Mouse (Mus musculus): Measurements from ENCODE around the gene Gnb2. TPM values are rescaled to one million over a fixed set of nuclear protein-coding genes. Genes with fewer than 3 reads are reported as not detected.

Gnb2 gene
- polyA plus RNA-seq, 1 experiment from 2014 or later = 464 TPM

DNA sequence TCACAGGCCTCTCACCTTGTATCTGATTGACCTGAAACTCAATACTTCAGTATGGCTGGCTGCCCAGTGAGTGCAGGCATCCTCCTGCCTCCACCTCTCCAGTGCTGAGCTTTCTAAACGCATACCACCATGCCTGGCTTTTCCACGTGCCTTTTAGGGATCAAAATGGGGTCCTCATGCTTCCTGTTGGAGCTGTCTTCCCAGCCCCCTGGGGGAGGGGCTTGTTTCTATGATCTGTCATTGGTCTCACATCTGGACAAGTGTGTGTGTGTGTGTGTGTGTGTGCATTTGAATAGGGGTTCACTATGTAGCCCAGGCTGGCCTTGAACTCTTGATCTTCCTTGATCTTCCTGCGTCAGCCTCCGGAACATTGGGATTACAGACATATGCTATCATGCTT, 4.2 kb upstream of the Gnb2 start:
- H3K27ac ChIP-seq (replicated peaks) = no peak overlapping the region
- H3K9me3 ChIP-seq = no peaks in the 10 kb centered on the region
- ATAC-seq (ENCODE audit: low FRiP score, low read depth) = no peak
- H3K4me1 ChIP-seq = peaks cover 5% of the 10 kb centered on the region; the same call in 1 of the 2 replicates
- 63% methylated on average over 4 of the region's 4 CpGs for WGBS
- no peak overlapping the region for H3K4me3 ChIP-seq
- no peaks in the 10 kb centered on the region for H3K36me3 ChIP-seq
- H3K9ac ChIP-seq (replicated peaks) = no peak overlapping the region
- H3K4me2 ChIP-seq (replicated peaks) = no peak overlapping the region
- H3K27me3 ChIP-seq = no peaks in the 10 kb centered on the region

DNA sequence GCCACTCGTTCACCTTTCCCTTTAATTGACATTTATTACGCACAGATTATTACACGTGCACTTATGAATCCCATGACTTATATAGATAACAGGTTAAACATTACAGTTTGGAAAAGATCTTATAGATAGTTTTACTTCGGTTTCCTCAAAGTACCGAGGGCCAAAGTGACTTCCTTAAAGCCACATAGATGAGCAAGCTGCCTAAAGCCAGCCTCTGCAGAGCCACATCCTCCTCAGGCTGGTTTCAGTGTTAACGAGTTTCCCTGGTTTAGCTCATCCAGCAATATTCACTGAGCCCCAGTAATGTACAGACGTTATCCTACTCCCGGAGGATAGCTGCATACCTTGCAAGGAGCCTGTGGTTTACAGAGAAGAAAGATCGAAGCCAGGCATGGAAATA, 2.0 kb upstream of the Gnb2 start:
- no peaks in the 10 kb centered on the region for H3K27me3 ChIP-seq
- H3K4me1 ChIP-seq = peaks cover 10% of the 10 kb centered on the region
- H3K36me3 ChIP-seq = 0 out of 2 replicates have a peak, but pooled peaks cover under 1% of the 10 kb centered on the region
- H3K4me2 ChIP-seq (replicated peaks) = no peak overlapping the region
- H3K9ac ChIP-seq (replicated peaks) = no peak overlapping the region
- 84% methylated on average over 9 of the region's 9 CpGs for WGBS
- ATAC-seq (ENCODE audit: low FRiP score, low read depth) = no peak
- H3K27ac ChIP-seq (replicated peaks) = no peak overlapping the region
- no peaks in the 10 kb centered on the region for H3K9me3 ChIP-seq
- H3K4me3 ChIP-seq = no peak overlapping the region

DNA sequence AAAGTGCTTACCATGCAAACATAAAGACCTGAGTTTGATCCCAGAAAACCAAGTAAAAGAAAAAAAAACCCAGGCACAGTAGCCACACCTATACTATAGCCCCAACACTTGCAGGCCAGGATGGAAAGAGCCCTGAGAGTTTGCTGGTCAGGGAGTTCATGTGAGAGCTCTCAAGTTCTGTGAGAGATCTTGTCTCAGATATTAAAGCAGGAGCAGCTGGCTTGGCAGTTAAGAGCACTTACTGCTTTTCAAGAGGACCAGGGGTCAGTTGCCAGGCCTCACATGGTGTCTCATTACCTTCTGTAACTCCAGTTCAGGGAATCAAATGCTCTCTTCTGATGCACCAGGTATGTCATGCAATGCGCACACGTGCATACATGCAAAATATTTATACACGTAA, 1.5 kb upstream of the Gnb2 start:
- no peak for ATAC-seq (ENCODE audit: low FRiP score, low read depth)
- H3K36me3 ChIP-seq = peaks cover 6% of the 10 kb centered on the region; the same call in 1 of the 2 replicates
- H3K27me3 ChIP-seq = no peaks in the 10 kb centered on the region
- H3K9me3 ChIP-seq = no peaks in the 10 kb centered on the region
- no peak overlapping the region for H3K27ac ChIP-seq (replicated peaks)
- H3K4me3 ChIP-seq = no peak overlapping the region
- peaks cover 15% of the 10 kb centered on the region for H3K4me1 ChIP-seq
- no peak overlapping the region for H3K9ac ChIP-seq (replicated peaks)
- H3K4me2 ChIP-seq (replicated peaks) = no peak overlapping the region
- 96% methylated on average over 3 of the region's 3 CpGs for WGBS

DNA sequence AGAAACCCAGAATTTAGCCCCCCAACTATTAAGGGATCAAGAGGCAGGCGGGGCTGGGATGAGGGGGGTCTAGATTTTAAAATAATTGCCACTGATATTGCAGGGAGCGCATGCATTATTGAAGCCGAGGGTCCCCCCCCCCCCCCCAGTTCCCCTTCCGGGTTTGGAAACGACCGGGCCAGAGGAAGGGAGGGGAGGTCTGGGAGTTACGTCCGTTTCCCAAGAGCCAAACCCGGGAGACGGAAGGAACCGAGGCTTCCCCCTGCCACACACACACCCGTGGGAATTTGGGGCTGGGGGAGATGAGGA, 548 bp downstream of the Gnb2 start:
- Histone ChIP-seq H3K9ac (replicated peaks) (peak overlapping the region; percentile 97), H3K36me3 (peaks cover 26% of the 10 kb centered on the region), H3K4me2 (replicated peaks) (peak overlapping the region; percentile 89), H3K9me3 (no peaks in the 10 kb centered on the region), H3K27ac (replicated peaks) (peak overlapping the region; percentile 99), H3K4me3 (peak overlapping the region; percentile 93), H3K27me3 (no peaks in the 10 kb centered on the region), H3K4me1 (peaks cover 30% of the 10 kb centered on the region)
- ATAC-seq (ENCODE audit: low FRiP score, low read depth) = no peak; the same call in 1 of the 2 replicates
- WGBS = 0% methylated on average over 12 of the region's 12 CpGs

DNA sequence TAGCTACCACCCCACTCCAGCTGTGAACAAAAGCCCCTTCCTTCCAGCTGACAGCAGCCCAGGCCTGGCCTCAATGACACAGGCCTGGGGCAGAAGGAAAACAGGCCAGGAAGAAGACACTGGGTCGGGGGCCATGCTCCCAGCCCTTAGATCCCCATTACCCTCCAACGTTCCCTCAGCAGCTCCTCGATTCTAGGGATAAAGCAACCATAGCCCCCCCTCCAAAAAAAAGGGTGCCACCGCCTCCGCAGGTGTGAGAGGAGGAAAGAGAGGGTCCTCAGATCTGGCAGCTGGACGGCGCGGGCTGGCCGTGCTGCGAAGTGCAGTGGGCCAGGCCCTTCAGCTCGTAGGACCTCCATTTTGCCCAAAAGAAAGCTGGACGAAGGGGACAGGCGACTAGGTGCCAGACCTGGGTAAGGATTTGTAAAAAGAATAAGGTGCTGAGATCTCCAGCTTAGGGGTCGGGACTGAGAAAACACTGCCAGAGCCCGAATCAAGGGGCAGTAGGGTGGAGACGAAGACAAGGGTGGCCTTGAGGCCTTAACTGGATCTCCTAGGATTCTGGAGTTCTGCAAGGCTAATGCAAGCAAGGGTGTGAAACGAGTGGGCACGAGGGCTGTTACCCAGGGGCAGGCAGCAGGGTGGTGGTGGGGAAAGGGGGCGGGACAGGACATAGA, 1.0 kb downstream of the Gnb2 start:
- Histone ChIP-seq H3K9me3 (no peaks in the 10 kb centered on the region), H3K4me3 (peak overlapping the region; percentile 93), H3K36me3 (peaks cover 31% of the 10 kb centered on the region), H3K4me1 (peaks cover 35% of the 10 kb centered on the region), H3K9ac (replicated peaks) (peak overlapping the region; percentile 97), H3K4me2 (replicated peaks) (peak overlapping the region; percentile 89), H3K27me3 (no peaks in the 10 kb centered on the region), H3K27ac (replicated peaks) (peak overlapping the region; percentile 99)
- WGBS = under 1% methylated on average over 19 of the region's 19 CpGs
- ATAC-seq (ENCODE audit: low FRiP score, low read depth) = no peak; the same call in 1 of the 2 replicates

DNA sequence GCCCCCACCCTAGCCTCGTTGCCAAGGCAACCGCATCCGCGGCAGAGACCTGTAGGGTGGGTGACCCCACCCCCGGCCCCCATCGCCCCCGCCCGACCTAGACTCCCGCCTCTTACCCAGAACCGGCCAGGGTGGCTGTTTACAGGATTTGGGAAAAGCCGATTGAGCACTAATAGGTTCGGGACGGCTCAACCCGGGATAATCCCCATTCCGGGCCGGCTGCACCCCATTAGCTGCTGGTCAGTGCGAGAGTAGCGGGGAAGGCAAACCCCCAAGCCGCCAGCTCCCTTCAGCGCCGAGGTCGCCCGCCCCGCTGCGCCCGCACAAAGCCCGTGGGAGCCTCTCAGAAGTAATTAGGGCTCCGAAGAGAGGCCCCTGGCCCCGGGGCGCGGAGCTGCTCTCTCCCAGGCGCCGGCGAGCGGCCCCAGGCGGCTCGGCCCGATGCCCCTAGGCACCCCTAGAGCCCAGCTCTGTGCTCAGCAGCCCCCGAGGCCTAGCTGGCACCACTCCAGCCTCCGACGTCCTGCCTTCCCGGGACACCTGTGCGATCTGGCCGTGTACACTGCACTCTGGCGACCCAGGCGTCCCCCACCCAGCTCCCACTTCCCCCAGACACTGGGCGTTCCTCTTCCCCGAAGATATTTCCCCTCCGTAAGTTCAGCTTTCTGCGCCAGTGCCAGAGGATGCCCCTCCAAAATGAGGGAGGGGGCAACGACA, 1.7 kb downstream of the Gnb2 start:
- H3K4me3 ChIP-seq = peak overlapping the region; percentile 93
- peak; percentile 31 for ATAC-seq (ENCODE audit: low FRiP score, low read depth)
- peaks cover 40% of the 10 kb centered on the region for H3K4me1 ChIP-seq
- H3K36me3 ChIP-seq = peaks cover 36% of the 10 kb centered on the region
- H3K9me3 ChIP-seq = no peaks in the 10 kb centered on the region
- H3K9ac ChIP-seq (replicated peaks) = peak overlapping the region; percentile 97
- H3K27me3 ChIP-seq = no peaks in the 10 kb centered on the region
- H3K27ac ChIP-seq (replicated peaks) = peak overlapping the region; percentile 99
- WGBS = under 1% methylated on average over 48 of the region's 51 CpGs
- peak overlapping the region; percentile 89 for H3K4me2 ChIP-seq (replicated peaks)

DNA sequence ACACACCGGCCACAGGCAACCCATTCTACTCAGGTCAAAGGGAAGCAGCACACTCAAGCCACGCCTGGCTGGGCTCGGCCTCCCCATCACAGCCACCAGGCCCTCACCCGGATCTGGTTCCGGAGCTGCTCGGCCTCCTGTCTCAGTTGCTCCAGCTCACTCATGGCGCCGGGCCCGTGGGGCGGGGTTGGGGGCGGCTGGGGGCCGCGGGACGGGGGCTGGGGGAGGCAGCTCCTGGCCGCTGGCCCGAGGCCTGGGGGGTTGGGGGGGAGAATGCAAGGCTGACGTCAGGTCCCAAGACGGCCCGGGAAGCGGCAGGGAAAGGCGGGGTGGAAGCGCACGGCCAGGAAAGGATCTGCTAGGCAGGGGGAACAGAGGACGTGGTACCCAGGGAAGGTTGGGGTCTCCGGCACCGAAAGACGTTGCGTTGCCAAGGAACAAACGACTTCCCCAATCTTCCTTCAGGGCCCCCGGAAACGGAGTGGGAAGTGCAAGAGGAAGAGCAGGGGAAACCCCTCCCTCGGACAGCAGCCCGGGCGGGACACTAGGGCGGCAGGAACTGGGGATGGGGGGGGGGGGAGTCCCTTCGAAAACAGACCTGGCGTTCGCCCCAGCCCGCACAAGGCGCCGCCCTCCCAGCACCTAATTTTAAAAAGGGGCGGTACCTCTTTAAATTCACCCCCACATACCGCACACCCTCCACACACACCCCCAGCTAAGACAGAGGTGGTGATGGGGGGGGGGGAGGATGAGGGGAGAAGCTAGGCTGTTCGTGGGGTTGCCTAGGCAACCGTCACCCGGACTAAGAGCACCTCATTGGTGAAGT, 2.5 kb downstream of the Gnb2 start:
- Histone ChIP-seq H3K4me3 (peak overlapping the region; percentile 93), H3K36me3 (peaks cover 42% of the 10 kb centered on the region), H3K4me1 (peaks cover 46% of the 10 kb centered on the region), H3K27me3 (no peaks in the 10 kb centered on the region), H3K9me3 (no peaks in the 10 kb centered on the region), H3K27ac (replicated peaks) (peak overlapping the region; percentile 99), H3K4me2 (replicated peaks) (peak overlapping the region; percentile 89), H3K9ac (replicated peaks) (peak overlapping the region; percentile 97)
- ATAC-seq (ENCODE audit: low FRiP score, low read depth) = peak; percentile 59
- WGBS = 0% methylated on average over 46 of the region's 46 CpGs

DNA sequence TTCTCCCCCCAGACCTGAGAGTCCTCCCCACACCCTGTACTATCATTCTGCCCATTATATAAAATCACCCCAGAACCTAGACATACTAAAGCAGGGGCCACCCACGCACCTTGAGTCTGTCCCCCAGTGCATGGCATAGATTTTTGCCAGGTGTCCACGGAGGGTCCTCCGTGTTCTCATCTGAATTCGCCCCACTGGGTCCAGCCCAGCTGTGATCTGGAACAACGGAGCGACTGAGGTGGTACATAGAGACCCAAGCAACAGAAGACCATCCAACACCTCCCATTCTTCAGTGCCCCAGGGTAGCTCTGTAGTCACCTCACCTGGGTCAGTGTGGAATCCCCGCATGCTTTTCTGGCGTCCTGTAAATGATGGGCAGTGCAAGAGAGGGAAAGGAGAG, 3.2 kb downstream of the Gnb2 start:
- Histone ChIP-seq H3K4me3 (peak overlapping the region; percentile 93), H3K36me3 (peaks cover 49% of the 10 kb centered on the region), H3K27ac (replicated peaks) (peak overlapping the region; percentile 99), H3K9me3 (no peaks in the 10 kb centered on the region), H3K4me2 (replicated peaks) (peak overlapping the region; percentile 89), H3K4me1 (peaks cover 51% of the 10 kb centered on the region), H3K27me3 (no peaks in the 10 kb centered on the region), H3K9ac (replicated peaks) (peak overlapping the region; percentile 97)
- WGBS = 77% methylated on average over 8 of the region's 8 CpGs
- no peak for ATAC-seq (ENCODE audit: low FRiP score, low read depth)

DNA sequence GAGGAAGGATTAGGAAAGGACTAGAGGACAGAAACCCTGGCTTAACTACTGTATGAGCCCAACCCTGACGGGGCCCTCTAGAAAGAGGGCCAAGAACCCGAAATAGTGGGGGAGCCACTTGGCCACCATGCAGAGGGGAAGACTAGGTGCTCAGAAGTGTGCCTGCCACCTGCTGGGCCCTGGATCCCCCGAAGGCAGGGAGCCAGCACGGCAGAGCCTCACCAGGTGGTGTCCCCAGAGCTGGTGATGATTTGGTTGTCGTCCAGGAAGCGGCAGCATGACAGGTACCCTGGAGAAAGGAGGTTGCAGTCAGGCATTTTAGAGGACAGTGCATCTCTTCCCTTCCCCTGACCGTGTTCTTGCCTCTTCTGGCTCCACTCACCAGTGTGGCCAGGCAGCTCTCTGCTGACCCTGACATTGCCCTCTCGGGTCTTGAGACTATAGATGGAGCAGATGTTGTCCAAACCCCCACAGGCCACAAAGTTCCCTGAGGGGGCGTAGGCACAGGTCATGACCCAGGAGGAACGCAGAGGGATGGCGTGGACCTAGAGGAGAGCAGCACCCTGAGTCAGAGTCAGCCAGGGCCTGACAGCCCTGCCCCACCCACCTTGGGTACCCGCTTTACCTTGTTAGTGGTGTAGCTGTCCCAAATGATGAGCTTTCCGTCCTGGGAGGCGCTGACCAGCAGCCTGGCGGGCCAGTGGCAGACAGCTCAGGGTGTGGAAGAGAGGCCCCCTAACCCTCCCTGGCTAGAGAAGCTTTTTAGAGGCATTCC, 3.9 kb downstream of the Gnb2 start:
- H3K27ac ChIP-seq (replicated peaks) = peak overlapping the region; percentile 99
- no peak for ATAC-seq (ENCODE audit: low FRiP score, low read depth)
- H3K4me2 ChIP-seq (replicated peaks) = peak overlapping the region; percentile 89
- WGBS = 73% methylated on average over 15 of the region's 15 CpGs
- H3K36me3 ChIP-seq = peaks cover 56% of the 10 kb centered on the region
- peak overlapping the region; percentile 93 for H3K4me3 ChIP-seq
- no peaks in the 10 kb centered on the region for H3K9me3 ChIP-seq
- H3K9ac ChIP-seq (replicated peaks) = peak overlapping the region; percentile 97; the same call in 1 of the 2 replicates
- H3K27me3 ChIP-seq = no peaks in the 10 kb centered on the region
- H3K4me1 ChIP-seq = peaks cover 51% of the 10 kb centered on the region

DNA sequence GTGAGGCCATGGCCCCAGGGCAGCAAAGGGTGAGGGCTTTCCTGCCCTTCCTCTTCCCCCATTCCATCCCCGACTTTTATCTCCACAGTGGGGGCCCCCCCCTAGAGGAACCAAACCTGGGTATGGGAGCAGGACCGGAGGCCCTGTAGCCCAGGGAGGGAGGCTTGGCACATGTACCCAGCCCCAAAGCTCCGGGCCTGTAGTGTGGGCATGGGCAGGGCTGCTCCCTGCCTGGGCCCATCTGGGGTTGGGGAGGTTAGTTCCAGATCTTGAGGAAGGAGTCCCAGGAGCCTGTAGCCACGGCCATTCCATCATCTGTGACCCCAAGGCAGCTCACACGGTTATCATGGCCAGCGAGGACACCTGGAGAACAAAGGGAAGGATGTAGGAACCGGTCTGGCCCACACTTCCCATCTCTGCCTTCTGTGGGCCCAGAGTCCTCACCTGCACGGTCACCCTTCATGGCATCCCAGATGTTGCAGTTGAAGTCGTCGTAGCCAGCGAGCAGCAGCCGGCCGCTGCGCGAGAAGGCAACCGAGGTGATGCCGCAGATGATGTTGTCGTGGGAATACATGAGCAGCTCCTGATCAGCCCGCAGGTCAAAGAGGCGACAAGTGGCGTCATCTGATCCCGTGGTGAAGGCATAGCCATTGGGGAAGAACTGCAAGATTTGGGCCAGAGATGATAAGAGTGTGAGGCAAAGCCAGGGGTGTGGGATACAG, 4.9 kb downstream of the Gnb2 start:
- Histone ChIP-seq H3K27ac (replicated peaks) (peak overlapping the region; percentile 60), H3K4me3 (no peak overlapping the region), H3K4me2 (replicated peaks) (no peak overlapping the region), H3K4me1 (peaks cover 45% of the 10 kb centered on the region), H3K36me3 (peaks cover 66% of the 10 kb centered on the region), H3K27me3 (no peaks in the 10 kb centered on the region), H3K9ac (replicated peaks) (no peak overlapping the region), H3K9me3 (no peaks in the 10 kb centered on the region)
- no peak for ATAC-seq (ENCODE audit: low FRiP score, low read depth)
- 85% methylated on average over 22 of the region's 22 CpGs for WGBS

DNA sequence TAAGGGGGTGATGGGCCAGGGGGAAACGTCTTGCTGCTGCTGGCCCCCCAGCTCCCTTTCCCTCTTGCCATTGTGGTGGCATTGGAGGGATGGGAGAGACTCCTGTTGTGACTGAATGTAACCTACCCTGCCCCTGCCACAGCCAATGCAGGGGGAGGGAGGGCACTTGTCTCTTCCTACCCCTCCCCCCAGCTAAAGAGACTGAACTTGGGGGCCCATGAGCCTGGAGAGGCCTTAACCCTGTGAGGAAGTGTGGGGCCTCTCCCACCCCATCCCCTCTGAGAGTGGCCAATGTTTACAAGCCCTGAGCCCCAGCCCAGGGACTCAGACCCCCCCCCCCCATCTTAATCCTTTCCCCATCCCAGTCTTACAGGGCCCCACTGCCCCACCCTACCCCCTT, 5.9 kb downstream of the Gnb2 start:
- 53% methylated on average over 1 of the region's 1 CpGs for WGBS
- H3K9ac ChIP-seq (replicated peaks) = 0 out of 2 replicates have a peak overlapping the region, but pooled peaks have one; percentile 7
- 0 out of 2 replicates have a peak overlapping the region, but pooled peaks have one; percentile 54 for H3K27ac ChIP-seq (replicated peaks)
- no peak overlapping the region for H3K4me2 ChIP-seq (replicated peaks)
- H3K36me3 ChIP-seq = peaks cover 76% of the 10 kb centered on the region
- ATAC-seq (ENCODE audit: low FRiP score, low read depth) = no peak
- no peaks in the 10 kb centered on the region for H3K9me3 ChIP-seq
- H3K27me3 ChIP-seq = no peaks in the 10 kb centered on the region
- no peak overlapping the region for H3K4me3 ChIP-seq
- peaks cover 45% of the 10 kb centered on the region for H3K4me1 ChIP-seq
